ENCODE assay signal across 8 mouse cellular contexts in the genomic region with DNA sequence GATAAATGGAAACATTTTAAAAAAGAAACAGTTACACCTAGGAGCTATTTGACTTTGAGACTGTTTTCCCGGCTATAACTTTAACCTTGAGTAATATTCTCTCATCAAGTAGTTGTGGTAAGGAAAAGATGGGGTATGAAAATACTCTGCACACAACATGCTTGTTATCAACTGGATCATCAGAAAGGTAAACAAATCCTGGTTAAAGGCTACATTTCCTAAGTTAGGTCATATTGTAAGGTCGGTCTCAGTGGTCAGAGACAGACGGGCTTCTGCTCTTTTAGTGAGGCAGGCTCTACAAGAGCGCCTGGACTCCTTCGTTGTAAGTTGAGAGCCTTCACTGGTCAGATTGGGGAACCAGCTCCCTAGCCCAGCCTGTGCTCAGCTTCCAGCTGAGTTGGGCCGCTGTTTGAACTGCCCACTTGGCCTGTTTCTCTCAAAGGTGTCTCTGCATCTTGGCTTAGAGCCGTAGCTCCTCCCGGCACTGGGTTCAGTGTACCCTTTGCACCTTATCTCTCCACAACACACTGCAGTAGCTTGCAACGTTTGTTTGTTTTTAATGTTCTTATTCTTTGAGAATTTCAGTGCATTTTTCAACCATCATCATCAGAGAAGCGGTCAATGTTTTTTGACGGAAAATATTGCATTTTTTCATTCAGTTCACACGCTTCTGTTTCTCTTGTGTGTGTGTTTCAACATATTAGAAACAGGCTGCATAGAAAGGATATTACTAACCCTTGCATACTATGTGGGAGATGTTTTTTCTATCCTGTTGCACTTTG. TPM values are rescaled to one million over a fixed set of nuclear protein-coding genes. Genes with fewer than 3 reads are reported as not detected.
A peak's percentile ranks its signal among the peaks of the same experiment; 100 is the strongest.
DNase-seq lines count a peak whose midpoint lies in the region; ATAC-seq and TF ChIP-seq lines count a peak whose summit lies in the region.

No protein-coding gene starts in this region.

- no peak for DNase-seq in heart, adult 11 months
- DNase-seq in cerebellum, adult 2 months, result peak; percentile 40 to 64
- no peak for DNase-seq in hindbrain, embryonic 14.5 days (ENCODE audit: low spot score)
- DNase-seq in liver, embryonic 14.5 days (ENCODE audit: low read depth in 3 of 3, low spot score in 3 of 3), result peak; percentile 73 to 79 (median 76)
- no peak for DNase-seq in gastrocnemius, postnatal 10 days
- DNase-seq in frontal cortex, postnatal 36 days (ENCODE audit: low spot score in 2 of 2), result no peak

- peak; percentile 61 for ATAC-seq in heart, embryonic 11.5 days (replicated peaks; ENCODE audit: insufficient number of reproducible peaks, low FRiP score, low TSS enrichment)
- no peak for ATAC-seq in hindbrain, embryonic 14.5 days (ENCODE audit: low FRiP score)
- ATAC-seq in liver, embryonic 14.5 days (ENCODE audit: insufficient read depth), result peak; percentile 66
- ATAC-seq in stomach, embryonic 15.5 days (ENCODE audit: insufficient read depth, low FRiP score, low read depth), result 0 out of 2 replicates have a peak, but pooled peaks have one; percentile 25

- H3K27me3 ChIP-seq in heart, embryonic 11.5 days (ENCODE audit: control insufficient read depth, insufficient read depth, low read length), result no peaks in the 10 kb centered on the region
- H3K27me3 ChIP-seq in cerebellum, adult 2 months (ENCODE audit: control insufficient read depth, insufficient read depth, low read length), result no peaks in the 10 kb centered on the region
- no peaks in the 10 kb centered on the region for H3K27me3 ChIP-seq in hindbrain, embryonic 14.5 days (ENCODE audit: control insufficient read depth, insufficient read depth, low read length)
- no peaks in the 10 kb centered on the region for H3K27me3 ChIP-seq in liver, embryonic 14.5 days (ENCODE audit: control insufficient read depth, insufficient read depth, low read length)
- H3K27me3 ChIP-seq in stomach, embryonic 15.5 days (replicated peaks), result no peaks in the 10 kb centered on the region

- H3K27ac ChIP-seq in heart, embryonic 11.5 days (ENCODE audit: low read depth, low read length), result peak overlapping the region; percentile 92
- peak overlapping the region; percentile 75 for H3K27ac ChIP-seq in cerebellum, adult 2 months (ENCODE audit: insufficient read depth, low read length)
- no peak overlapping the region for H3K27ac ChIP-seq in hindbrain, embryonic 14.5 days
- peak overlapping the region; percentile 100 for H3K27ac ChIP-seq in liver, embryonic 14.5 days
- H3K27ac ChIP-seq in stomach, embryonic 15.5 days, result no peak overlapping the region; the same call in 1 of the 2 replicates

- no peak for TF ChIP-seq CTCF in cerebellum, adult 2 months (IDR thresholded peaks at IDR 0.05; ENCODE audit: borderline replicate concordance, insufficient read depth, low read depth, low read length)
- no peak for TF ChIP-seq CTCF in liver, embryonic 14.5 days (IDR thresholded peaks at IDR 0.05; ENCODE audit: low read depth)

- WGBS in heart, embryonic 11.5 days (ENCODE audit: insufficient replicate concordance), result 38% methylated on average over 12 of the region's 12 CpGs
- WGBS in cerebellum, adult 2 months, result 18% methylated on average over 12 of the region's 12 CpGs
- WGBS in hindbrain, embryonic 14.5 days, result 68% methylated on average over 12 of the region's 12 CpGs
- 10% methylated on average over 12 of the region's 12 CpGs for WGBS in liver, embryonic 14.5 days (ENCODE audit: insufficient replicate concordance)
- WGBS in stomach, embryonic 15.5 days, result 47% methylated on average over 12 of the region's 12 CpGs

- H3K36me3 ChIP-seq in heart, embryonic 11.5 days (ENCODE audit: control insufficient read depth, insufficient read depth, low read length), result no peaks in the 10 kb centered on the region
- no peaks in the 10 kb centered on the region for H3K36me3 ChIP-seq in hindbrain, embryonic 14.5 days (replicated peaks; ENCODE audit: control insufficient read depth, insufficient read depth)
- peaks cover 30% of the 10 kb centered on the region for H3K36me3 ChIP-seq in liver, embryonic 14.5 days (replicated peaks; ENCODE audit: control insufficient read depth, insufficient read depth, low read depth)
- H3K36me3 ChIP-seq in stomach, embryonic 15.5 days, result no peaks in the 10 kb centered on the region

- peaks cover 15% of the 10 kb centered on the region for H3K4me1 ChIP-seq in heart, embryonic 11.5 days (ENCODE audit: control insufficient read depth, insufficient read depth, low read length)
- H3K4me1 ChIP-seq in cerebellum, adult 2 months (ENCODE audit: control insufficient read depth, insufficient read depth, low read length), result peaks cover 3% of the 10 kb centered on the region
- peaks cover 16% of the 10 kb centered on the region for H3K4me1 ChIP-seq in hindbrain, embryonic 14.5 days (replicated peaks; ENCODE audit: control insufficient read depth, insufficient read depth, low read length)
- peaks cover 31 to 51% of the 10 kb centered on the region in 2 experiments for H3K4me1 ChIP-seq in liver, embryonic 14.5 days (replicated peaks; ENCODE audit: control insufficient read depth in 2 of 2, insufficient read depth in 2 of 2, low read length in 1 of 2)
- H3K4me1 ChIP-seq in stomach, embryonic 15.5 days, result peaks cover 17% of the 10 kb centered on the region; the same call in 1 of the 2 replicates

- peak overlapping the region; percentile 71 for H3K4me2 ChIP-seq in heart, embryonic 11.5 days
- peak overlapping the region; percentile 68 for H3K4me2 ChIP-seq in hindbrain, embryonic 14.5 days (replicated peaks)
- H3K4me2 ChIP-seq in liver, embryonic 14.5 days (ENCODE audit: low read depth), result peak overlapping the region; percentile 80
- H3K4me2 ChIP-seq in stomach, embryonic 15.5 days, result peak overlapping the region; percentile 82

- TF ChIP-seq EP300 in liver, embryonic 14.5 days (IDR thresholded peaks at IDR 0.05; ENCODE audit: low read depth), result peak; percentile 73

- H3K4me3 ChIP-seq in heart, embryonic 11.5 days (ENCODE audit: low read depth, low read length), result peak overlapping the region; percentile 86
- peak overlapping the region; percentile 64 for H3K4me3 ChIP-seq in cerebellum, adult 2 months (replicated peaks; ENCODE audit: insufficient read depth, low read depth, low read length)
- peak overlapping the region; percentile 98 for H3K4me3 ChIP-seq in hindbrain, embryonic 14.5 days (replicated peaks; ENCODE audit: low read length)
- H3K4me3 ChIP-seq in liver, embryonic 14.5 days (ENCODE audit: insufficient read depth in 1 of 2, low read depth in 2 of 2, low read length in 2 of 2), result peak overlapping the region; percentile 69 to 99
- H3K4me3 ChIP-seq in stomach, embryonic 15.5 days (replicated peaks), result peak overlapping the region; percentile 93

- no peaks in the 10 kb centered on the region for H3K9me3 ChIP-seq in heart, embryonic 11.5 days (replicated peaks; ENCODE audit: control insufficient read depth, low read length)
- H3K9me3 ChIP-seq in hindbrain, embryonic 14.5 days (ENCODE audit: control insufficient read depth, low read length), result no peaks in the 10 kb centered on the region
- no peaks in the 10 kb centered on the region for H3K9me3 ChIP-seq in liver, embryonic 14.5 days (ENCODE audit: control insufficient read depth, low read length)
- no peaks in the 10 kb centered on the region for H3K9me3 ChIP-seq in stomach, embryonic 15.5 days

- H3K9ac ChIP-seq in heart, embryonic 11.5 days (ENCODE audit: low read depth, low read length), result peak overlapping the region; percentile 84; the same call in 1 of the 2 replicates
- peak overlapping the region; percentile 90; the same call in 1 of the 2 replicates for H3K9ac ChIP-seq in hindbrain, embryonic 14.5 days
- peak overlapping the region; percentile 100 for H3K9ac ChIP-seq in liver, embryonic 14.5 days (replicated peaks)
- no peak overlapping the region for H3K9ac ChIP-seq in stomach, embryonic 15.5 days

- no peak for TF ChIP-seq POLR2A in cerebellum, adult 2 months (IDR thresholded peaks at IDR 0.05; ENCODE audit: borderline replicate concordance, insufficient read depth, low read length)

RNA-seq across cellular contexts. Expression of a gene that starts 1.8 kb away (rescaled TPM):
- polyA plus RNA-seq in heart, embryonic 11.5 days (2014; fragmentation: Nextera tagmentation; extraction: Ambion mirVana), result 89.1 and 112 TPM in 2 replicates
- 75.4 and 78.6 TPM in 2 replicates for polyA plus RNA-seq in cerebellum, adult 2 months (2012; rRNA removed)
- polyA plus RNA-seq in hindbrain, embryonic 14.5 days (2014; fragmentation: Nextera tagmentation; extraction: Ambion mirVana), result 56.6 and 61.4 TPM in 2 replicates
- polyA plus RNA-seq in liver, embryonic 14.5 days (2012; rRNA removed), result 95.7 and 140 TPM in 2 replicates
- polyA plus RNA-seq in liver, embryonic 14.5 days (2014; fragmentation: Nextera tagmentation; extraction: Ambion mirVana), result 360 and 422 TPM in 2 replicates
- 82.8 and 119 TPM in 2 replicates for polyA plus RNA-seq in stomach, embryonic 15.5 days (2015; fragmentation: Nextera tagmentation; extraction: Ambion mirVana)
- 10 to 100 TPM; 27.9 to 32.3 TPM for total RNA-seq in gastrocnemius, postnatal 10 days (2021)

RNA-seq across cellular contexts. Expression of a gene that starts 27.0 kb away (rescaled TPM):
- polyA plus RNA-seq in heart, embryonic 11.5 days (2014; fragmentation: Nextera tagmentation; extraction: Ambion mirVana), result 58.7 and 59.9 TPM in 2 replicates
- 24.2 and 24.3 TPM in 2 replicates for polyA plus RNA-seq in cerebellum, adult 2 months (2012; rRNA removed)
- 47.9 and 48.3 TPM in 2 replicates for polyA plus RNA-seq in hindbrain, embryonic 14.5 days (2014; fragmentation: Nextera tagmentation; extraction: Ambion mirVana)
- polyA plus RNA-seq in liver, embryonic 14.5 days (2012; rRNA removed), result 12.2 and 24.0 TPM in 2 replicates
- 36.5 and 37.0 TPM in 2 replicates for polyA plus RNA-seq in liver, embryonic 14.5 days (2014; fragmentation: Nextera tagmentation; extraction: Ambion mirVana)
- 63.5 and 72.7 TPM in 2 replicates for polyA plus RNA-seq in stomach, embryonic 15.5 days (2015; fragmentation: Nextera tagmentation; extraction: Ambion mirVana)
- total RNA-seq in gastrocnemius, postnatal 10 days (2021), result 10 to 100 TPM; 22.0 to 23.4 TPM

RNA-seq across cellular contexts. Expression of a gene that starts 46.8 kb away (rescaled TPM):
- 6.4 and 8.7 TPM in 2 replicates for polyA plus RNA-seq in heart, embryonic 11.5 days (2014; fragmentation: Nextera tagmentation; extraction: Ambion mirVana)
- 17.2 and 19.5 TPM in 2 replicates for polyA plus RNA-seq in cerebellum, adult 2 months (2012; rRNA removed)
- polyA plus RNA-seq in hindbrain, embryonic 14.5 days (2014; fragmentation: Nextera tagmentation; extraction: Ambion mirVana), result 5.2 and 6.2 TPM in 2 replicates
- 3.5 and 4.2 TPM in 2 replicates for polyA plus RNA-seq in liver, embryonic 14.5 days (2012; rRNA removed)
- 3.1 and 3.5 TPM in 2 replicates for polyA plus RNA-seq in liver, embryonic 14.5 days (2014; fragmentation: Nextera tagmentation; extraction: Ambion mirVana)
- 14.1 and 15.8 TPM in 2 replicates for polyA plus RNA-seq in stomach, embryonic 15.5 days (2015; fragmentation: Nextera tagmentation; extraction: Ambion mirVana)
- 10 to 100 TPM; 14.1 to 23.2 TPM for total RNA-seq in gastrocnemius, postnatal 10 days (2021)

Comparison
In these comparisons a context has a peak if more than half of its experiments do, and no peak if none do; other contexts are left out.
1. H3K27ac ChIP-seq: peak in heart, embryonic 11.5 days (single experiment), cerebellum, adult 2 months (single experiment) and liver, embryonic 14.5 days (single experiment); none in hindbrain, embryonic 14.5 days (single experiment) and stomach, embryonic 15.5 days (single experiment).
2. DNase-seq: peak in cerebellum, adult 2 months (2 of 2) and liver, embryonic 14.5 days (3 of 3); none in heart, adult 11 months (single experiment), hindbrain, embryonic 14.5 days (single experiment), gastrocnemius, postnatal 10 days (single experiment) and frontal cortex, postnatal 36 days (0 of 2).
3. Peak in every context shown above with its lines, with median percentiles within 50 percentile points of each other: H3K4me2 ChIP-seq and H3K4me3 ChIP-seq.